Mouse (Mus musculus) thymus, adult 2 months (tissue): ENCODE results near the gene Wdr1. TPM values are rescaled to one million over a fixed set of nuclear protein-coding genes. Genes with fewer than 3 reads are reported as not detected.

Experiments used
- DNase-seq: peaks from one replicate; pipeline ENCODE4 v3.0.0; 2021
- H3K27ac ChIP-seq: fragments of 200-500 bp; 2 replicates; pipeline ENCODE4 v1.5.1; 2012; ENCODE audit warnings: low read length, control low read depth; ENCODE audit not compliant: control insufficient read depth, insufficient read depth
- H3K27me3 ChIP-seq: fragments of 200-500 bp; 2 replicates; pipeline ENCODE4 v1.6.1; 2012; ENCODE audit warnings: mild to moderate bottlenecking, low read length, moderate library complexity, mixed read lengths; ENCODE audit not compliant: control insufficient read depth, insufficient read depth
- H3K36me3 ChIP-seq: fragments of 200-500 bp; 2 replicates; pipeline ENCODE4 v1.6.1; 2012; ENCODE audit warnings: mild to moderate bottlenecking, low read length, moderate library complexity; ENCODE audit not compliant: control insufficient read depth, insufficient read depth
- H3K4me1 ChIP-seq: fragments of 200-500 bp; replicated peaks from 2 replicates; pipeline ENCODE4 v1.6.1; 2012; ENCODE audit warnings: low read length; ENCODE audit not compliant: control insufficient read depth, insufficient read depth
- H3K4me3 ChIP-seq: fragments of 200-500 bp; 2 replicates; pipeline ENCODE4 v1.5.1; 2012; ENCODE audit warnings: mild to moderate bottlenecking, low read length, control low read depth, moderate library complexity; ENCODE audit not compliant: control insufficient read depth, insufficient read depth
- CTCF ChIP-seq: fragments of 200-500 bp; IDR thresholded peaks from 2 replicates; pipeline ENCODE4 v1.5.1; 2012; ENCODE audit warnings: mild to moderate bottlenecking, control low read depth, low read length, moderate library complexity, borderline replicate concordance; ENCODE audit not compliant: control insufficient read depth, poor library complexity, insufficient read depth; ENCODE audit errors: extremely low read depth
- POLR2A ChIP-seq: fragments of 200-500 bp; IDR thresholded peaks from 2 replicates; pipeline ENCODE4 v1.6.1; 2012; ENCODE audit warnings: mild to moderate bottlenecking, low read length, control low read depth, moderate library complexity; ENCODE audit not compliant: control insufficient read depth, poor library complexity, insufficient read depth; ENCODE audit errors: extremely low read depth
- WGBS: fragments of 180-500 bp; shearing (Covaris S2); methylation state at CpG from one replicate; pipeline ENCODE4 v1.1.7; 2018; 5-methylcytosine and 5-hydroxymethylcytosine counted together
- polyA plus RNA-seq: library from polyadenylated mRNA; depleted of rRNA; stranded (reverse); fragments of >200 nt; gene quantifications from 2 replicates; pipeline ENCODE4 v1.2.3, GENCODE M21; 2012

Wdr1 gene
- polyA plus RNA-seq, 1 experiment = 272 TPM

DNA sequence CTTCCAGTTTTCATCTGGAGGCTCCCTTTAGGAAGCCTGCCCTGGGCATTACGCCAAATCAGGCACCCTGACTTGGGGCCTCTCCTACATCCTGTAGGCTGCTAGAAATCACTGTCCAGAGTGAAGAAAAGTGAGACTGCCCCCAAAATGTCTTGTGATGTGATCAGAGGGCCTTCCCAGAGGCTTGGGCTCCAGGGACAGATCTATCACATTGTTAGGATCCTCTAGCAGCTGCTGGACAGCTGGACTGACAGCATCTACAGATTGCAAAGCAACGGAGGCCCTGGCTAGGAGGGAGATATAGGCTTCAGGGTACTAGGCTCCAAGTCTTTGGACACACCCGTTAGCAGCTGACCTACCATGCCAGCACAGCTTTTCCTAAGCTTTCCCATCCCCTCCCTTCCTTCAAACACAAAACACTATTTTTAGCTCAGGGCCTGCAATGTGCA lies 13.5 kb downstream of the Wdr1 start:
- H3K27ac ChIP-seq = no peak overlapping the region
- H3K4me1 ChIP-seq = no peaks in the 10 kb centered on the region; the same call in 1 of the 2 replicates
- WGBS = 95% methylated on average over 3 of the region's 3 CpGs
- no peak overlapping the region for H3K4me3 ChIP-seq
- H3K27me3 ChIP-seq = no peaks in the 10 kb centered on the region
- TF ChIP-seq POLR2A (no peak), CTCF (no peak)
- DNase-seq = no peak
- H3K36me3 ChIP-seq = peaks cover 86% of the 10 kb centered on the region

DNA sequence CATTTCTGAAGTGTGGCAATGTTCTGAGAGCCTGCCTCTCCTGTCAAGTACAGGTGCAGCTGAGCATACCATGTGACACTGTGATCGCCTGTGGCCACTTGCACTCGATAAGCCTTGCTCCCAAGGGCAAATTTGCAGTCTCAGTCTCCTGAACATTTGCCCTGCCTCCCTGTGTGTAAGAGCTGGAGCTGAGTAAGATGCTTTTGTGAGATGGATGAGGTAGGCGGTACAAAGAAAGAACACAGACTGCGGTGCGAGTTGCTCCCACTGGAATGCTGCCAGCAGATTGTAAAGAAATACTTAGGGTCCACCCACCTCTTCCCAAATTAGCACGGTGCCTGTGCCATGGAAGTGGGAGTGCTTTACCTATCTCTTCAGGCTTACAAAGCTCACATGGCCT lies 15.6 kb downstream of the Wdr1 start:
- Histone ChIP-seq H3K36me3 (peaks cover 96% of the 10 kb centered on the region), H3K4me1 (no peaks in the 10 kb centered on the region), H3K27ac (no peak overlapping the region), H3K4me3 (no peak overlapping the region), H3K27me3 (no peaks in the 10 kb centered on the region)
- 96% methylated on average over 6 of the region's 6 CpGs for WGBS
- no peak for DNase-seq
- TF ChIP-seq POLR2A = no peak
- TF ChIP-seq CTCF = no peak

DNA sequence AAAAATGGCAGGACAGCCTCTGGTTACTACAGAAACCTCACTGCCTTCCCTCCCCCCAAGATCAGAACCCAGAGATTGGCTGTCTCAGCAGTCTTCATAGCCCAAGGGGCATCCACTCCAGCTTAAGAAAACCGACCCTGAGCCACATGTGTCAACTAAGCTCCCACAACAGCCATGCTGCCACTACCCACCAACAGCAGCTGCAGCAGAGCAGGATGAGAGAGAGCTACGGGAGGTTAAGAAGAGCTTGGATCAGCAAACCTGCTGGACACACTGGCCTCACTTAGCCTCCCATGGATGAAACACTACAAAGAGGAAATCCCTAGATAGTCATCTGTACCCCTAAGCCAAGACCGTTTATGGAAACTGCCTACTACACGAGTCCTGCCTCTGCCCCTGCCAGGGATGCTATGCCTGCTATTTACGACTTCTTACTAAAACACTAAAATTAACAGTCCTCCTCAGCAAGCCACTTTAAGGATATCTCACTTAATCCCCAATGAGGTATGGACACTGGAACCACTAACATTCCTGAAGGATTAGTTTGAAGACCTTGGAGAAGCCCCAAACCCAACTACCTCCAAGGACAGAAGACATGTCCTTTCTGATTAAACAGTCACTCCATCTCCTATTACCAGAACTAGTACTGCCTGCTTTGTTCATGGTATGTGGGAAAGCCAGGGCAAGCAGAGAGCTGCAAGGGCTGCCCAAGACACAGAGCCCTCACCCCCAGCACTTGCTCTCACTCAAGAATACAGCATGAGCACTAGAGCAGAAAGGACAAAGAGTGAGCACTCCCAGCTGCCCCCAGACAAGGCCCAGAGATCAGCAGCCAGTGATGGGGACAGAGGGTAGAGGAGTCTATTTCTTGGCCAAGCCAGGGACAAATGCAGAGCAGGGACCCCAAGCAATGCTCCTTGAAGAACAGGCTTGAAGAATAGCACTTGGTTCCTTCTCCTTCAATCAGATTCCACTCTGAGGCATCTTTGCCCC lies 18.3 kb downstream of the Wdr1 start:
- H3K4me1 ChIP-seq = no peaks in the 10 kb centered on the region
- H3K36me3 ChIP-seq = peaks cover 97% of the 10 kb centered on the region
- H3K27ac ChIP-seq = no peak overlapping the region
- H3K4me3 ChIP-seq = no peak overlapping the region
- DNase-seq = no peak
- H3K27me3 ChIP-seq = no peaks in the 10 kb centered on the region
- WGBS = 89% methylated on average over 5 of the region's 5 CpGs
- no peak for TF ChIP-seq CTCF
- TF ChIP-seq POLR2A = no peak

- Histone ChIP-seq H3K27ac (no peak overlapping the region), H3K36me3 (peaks cover 97% of the 10 kb centered on the region), H3K4me3 (no peak overlapping the region), H3K4me1 (no peaks in the 10 kb centered on the region), H3K27me3 (no peaks in the 10 kb centered on the region)
- 96% methylated on average over 4 of the region's 4 CpGs for WGBS
- TF ChIP-seq POLR2A (no peak), CTCF (no peak)
- DNase-seq = no peak
These were observed 19.4 kb downstream of the Wdr1 start for GRCm38 (mm10) chr5:38543496-38544217.

DNA sequence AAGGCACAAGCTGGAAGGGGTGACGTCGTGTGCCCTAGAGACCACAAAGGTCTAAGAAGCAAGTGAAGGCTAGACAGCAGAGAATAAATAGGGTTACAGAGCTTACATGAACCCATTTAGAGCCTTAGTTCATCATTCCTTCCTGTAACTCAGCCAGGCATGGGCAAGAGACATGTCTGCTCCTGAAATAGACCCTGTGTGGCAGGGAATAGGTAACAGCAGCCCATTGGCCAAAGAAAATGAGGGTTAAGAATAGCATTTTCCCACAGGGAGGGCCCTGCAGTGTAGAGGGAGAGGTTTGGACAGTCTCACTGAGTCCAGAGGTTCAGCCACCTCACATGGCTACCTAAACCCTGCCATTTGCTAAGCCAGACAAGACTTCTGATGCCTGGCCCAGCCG lies 21.3 kb downstream of the Wdr1 start:
- H3K36me3 ChIP-seq = peaks cover 98% of the 10 kb centered on the region
- TF ChIP-seq POLR2A = no peak
- no peak for TF ChIP-seq CTCF
- H3K4me3 ChIP-seq = no peak overlapping the region
- DNase-seq = no peak
- no peak overlapping the region for H3K27ac ChIP-seq
- H3K27me3 ChIP-seq = no peaks in the 10 kb centered on the region
- no peaks in the 10 kb centered on the region for H3K4me1 ChIP-seq
- over 99% methylated on average over 3 of the region's 3 CpGs for WGBS

DNA sequence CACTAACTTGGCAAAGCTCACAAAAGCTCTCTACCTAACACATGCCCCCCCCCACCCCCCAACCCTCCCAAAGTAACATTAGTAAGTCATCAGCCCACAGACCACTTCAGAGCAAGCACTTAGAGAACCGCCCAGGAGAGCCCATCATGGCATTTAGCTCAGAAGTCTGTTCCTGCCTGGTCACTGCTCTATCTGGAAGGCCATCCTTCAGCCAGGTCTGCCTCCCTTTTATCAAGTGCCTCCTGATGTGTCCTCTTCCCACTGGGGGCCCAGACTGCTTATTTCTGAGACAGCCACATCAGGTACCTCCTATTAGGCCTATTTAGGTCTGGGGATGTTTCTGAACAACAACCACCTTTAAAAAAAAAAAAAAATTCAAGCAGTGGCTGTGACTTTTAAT lies 22.1 kb downstream of the Wdr1 start:
- WGBS = 89% methylated on average over 1 of the region's 1 CpGs
- TF ChIP-seq CTCF (no peak), POLR2A (no peak)
- H3K27me3 ChIP-seq = no peaks in the 10 kb centered on the region
- no peaks in the 10 kb centered on the region for H3K4me1 ChIP-seq
- no peak overlapping the region for H3K27ac ChIP-seq
- no peak overlapping the region for H3K4me3 ChIP-seq
- peaks cover 99% of the 10 kb centered on the region for H3K36me3 ChIP-seq
- no peak for DNase-seq
